Mouse (Mus musculus) ES-E14 (cell line): ENCODE results near the gene Papolg.

ENCODE experiments used
- CHD2 ChIP-seq: IDR thresholded peaks from 2 replicates; pipeline ENCODE4 v1.6.1; 2014; ENCODE audit warnings: mild to moderate bottlenecking, low read depth, low read length, inconsistent platforms
- HCFC1 ChIP-seq: IDR thresholded peaks from 2 replicates; pipeline ENCODE4 v1.6.1; 2012; ENCODE audit warnings: low read length, inconsistent platforms, borderline replicate concordance; ENCODE audit not compliant: insufficient read depth
- ZC3H11A ChIP-seq: IDR thresholded peaks from 2 replicates; pipeline ENCODE4 v1.6.1; 2012; ENCODE audit warnings: low read depth, mild to moderate bottlenecking, inconsistent platforms, low read length, borderline replicate concordance
- ZNF384 ChIP-seq: IDR thresholded peaks from 2 replicates; pipeline ENCODE4 v1.6.1; 2012; ENCODE audit warnings: low read depth, low read length, inconsistent platforms

DNA sequence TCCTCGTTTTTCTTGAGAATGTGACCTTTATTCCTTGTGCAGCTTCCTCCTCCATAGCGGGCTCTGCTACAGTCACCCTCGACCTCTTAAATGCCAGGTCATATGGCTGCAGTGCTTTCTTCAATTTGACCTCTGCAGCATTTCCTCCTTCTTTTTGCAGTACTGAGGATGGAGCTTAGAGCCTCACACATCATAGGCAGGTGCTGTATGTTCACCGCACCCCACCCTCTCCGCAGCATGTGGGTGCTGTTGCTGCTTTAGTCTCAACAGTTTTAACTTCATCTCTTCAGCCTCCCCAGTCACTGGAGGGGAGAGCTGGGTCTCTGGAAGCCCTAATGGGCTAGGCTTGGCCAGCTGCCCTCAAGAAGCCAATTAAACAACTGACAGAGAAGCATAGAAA is 41.7 kb downstream of the Papolg start:
- TF ChIP-seq HCFC1, result no peak
- TF ChIP-seq ZNF384, result no peak
- no peak for TF ChIP-seq ZC3H11A
- no peak for TF ChIP-seq CHD2
